Mouse (Mus musculus) Muller cell, postnatal 12 days (primary cell): ENCODE results near the gene Gm5169.
"Not testable (repeated sequence)": the region's sequence is repeated elsewhere in the genome, so short reads cannot be mapped to it uniquely, and the experiment has no call there.

Experiments
- DNase-seq: peaks from one replicate; pipeline ENCODE4 v3.0.0-alpha.2; 2015; ENCODE audit errors: inconsistent ontology term

The Gm5169 gene

DNA sequence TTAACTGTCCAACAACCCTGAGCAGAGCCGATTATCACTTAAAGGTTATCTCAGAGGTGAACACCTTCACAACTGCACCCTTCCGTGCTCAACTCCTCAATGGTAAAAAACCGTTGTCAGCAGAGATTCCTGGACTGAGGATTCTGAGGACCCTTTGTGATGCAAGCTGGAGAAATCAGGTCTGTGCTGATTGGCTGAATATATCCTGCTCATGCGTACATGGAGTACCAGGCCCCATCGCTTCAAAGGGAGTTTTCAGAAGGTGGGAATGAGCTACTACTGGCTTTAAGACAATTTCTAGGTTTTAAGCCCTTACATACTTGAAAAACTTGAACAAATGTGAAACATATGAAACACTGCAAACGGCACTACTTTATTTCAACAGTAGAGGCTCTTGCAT, at the start of gene Gm5169:
Gm5169 (minus strand) TSS at position 101 of the 400 bp plus-strand sequence.
- not testable (repeated sequence) for DNase-seq

DNA sequence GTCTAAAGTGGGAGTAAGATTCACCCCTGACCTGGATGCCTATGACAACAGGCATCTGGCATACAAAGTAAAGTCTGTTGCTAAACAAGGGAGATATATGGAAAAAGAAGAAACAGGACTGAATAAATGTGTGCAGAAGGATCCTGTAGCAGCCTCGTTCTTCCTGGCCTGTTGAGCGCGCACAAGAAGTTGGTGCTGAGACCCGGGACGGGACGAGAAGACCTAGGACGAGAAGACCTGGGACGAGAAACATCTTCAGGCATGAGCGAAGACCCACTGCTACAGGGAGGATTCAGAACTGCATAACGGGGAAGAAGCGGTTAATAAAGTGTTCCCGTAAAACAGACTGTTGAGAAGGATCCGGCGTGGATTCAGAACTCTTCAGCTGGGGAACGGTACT, 46.2 kb upstream of the Gm5169 start:
- DNase-seq = not testable (repeated sequence)
